Mouse (Mus musculus) forebrain, postnatal 0 days (tissue): Measurements from ENCODE around the gene Olfr1389. TPM values are rescaled to one million over a fixed set of nuclear protein-coding genes. Genes with fewer than 3 reads are reported as not detected.
"Not testable (repeated sequence)": the region's sequence is repeated elsewhere in the genome, so short reads cannot be mapped to it uniquely, and the experiment has no call there.

Experiments used
- ATAC-seq: fragments of 200-750 bp; cut with Nextera tagmentation; 2 replicates; pipeline ENCODE4 v1.8.0; 2017; ENCODE audit warnings: mild to moderate bottlenecking, moderate library complexity
- DNase-seq: peaks from one replicate; pipeline ENCODE4 v3.0.0-alpha.2; 2015
- H3K27ac ChIP-seq: fragments of 300-500 bp; sonication (generic); 2 replicates; pipeline ENCODE4 v1.5.1; 2014; ENCODE audit warnings: low read depth, mild to moderate bottlenecking, antibody characterized with exemption, low read length, moderate library complexity, mixed read lengths
- H3K27me3 ChIP-seq: fragments of 300-500 bp; sonication (generic); 2 replicates; pipeline ENCODE4 v1.6.1; 2014; ENCODE audit warnings: mild to moderate bottlenecking, low read length, mixed read lengths; ENCODE audit not compliant: insufficient read depth
- H3K36me3 ChIP-seq: fragments of 300-500 bp; sonication (generic); 2 replicates; pipeline ENCODE4 v1.6.1; 2014; ENCODE audit warnings: mild to moderate bottlenecking, moderate library complexity; ENCODE audit not compliant: insufficient read depth
- H3K4me1 ChIP-seq: fragments of 300-500 bp; sonication (generic); 2 replicates; pipeline ENCODE4 v1.6.1; 2014; ENCODE audit warnings: antibody characterized with exemption; ENCODE audit not compliant: insufficient read depth
- H3K4me2 ChIP-seq: fragments of 300-500 bp; sonication (generic); 2 replicates; pipeline ENCODE4 v1.6.1; 2014; ENCODE audit warnings: low read depth, mild to moderate bottlenecking, moderate library complexity
- H3K4me3 ChIP-seq: fragments of 300-500 bp; sonication (generic); 2 replicates; pipeline ENCODE4 v1.5.1; 2014; ENCODE audit warnings: low read depth, low read length, mixed read lengths
- H3K9ac ChIP-seq: fragments of 300-500 bp; sonication (generic); 2 replicates; pipeline ENCODE4 v1.6.1; 2014; ENCODE audit warnings: mild to moderate bottlenecking
- H3K9me3 ChIP-seq: fragments of 300-500 bp; sonication (generic); 2 replicates; pipeline ENCODE4 v1.6.1; 2016; ENCODE audit warnings: low read length
- CTCF ChIP-seq: sonication (generic); IDR thresholded peaks from 2 replicates; pipeline ENCODE4 v1.5.1; 2016; ENCODE audit warnings: antibody characterized with exemption, control low read depth, low read depth
- WGBS: fragments of 180-500 bp; shearing (Covaris S2); extraction: QIAGEN DNeasy Blood & Tissue Kit; methylation state at CpG from one replicate; pipeline ENCODE4 v1.1.7; 2014; 5-methylcytosine and 5-hydroxymethylcytosine counted together
- polyA plus RNA-seq: library from polyadenylated mRNA; unstranded; fragments of >200 nt; fragmentation: Nextera tagmentation; extraction: Ambion mirVana; gene quantifications from 2 replicates; pipeline ENCODE4 v1.2.1, GENCODE M21; 2015
- total RNA-seq: library from RNA; depleted of rRNA; stranded (reverse); fragments of >200 nt; gene quantifications from 2 replicates; pipeline ENCODE4 v1.2.3, GENCODE M21; 2014; rRNA removed

Gene Olfr1389
- total and polyA plus RNA-seq, 2 experiments from 2014 or later: not detected

- DNase-seq (peak; percentile 18), ATAC-seq (no peak; the same call in 1 of the 2 replicates)
- H3K9me3 ChIP-seq: no peaks in the 10 kb centered on the region
- no peak for TF ChIP-seq CTCF
- no peak overlapping the region for H3K27ac ChIP-seq
- H3K4me3 ChIP-seq: no peak overlapping the region
- H3K36me3 ChIP-seq: no peaks in the 10 kb centered on the region
- no peak overlapping the region for H3K4me2 ChIP-seq
- H3K27me3 ChIP-seq: no peaks in the 10 kb centered on the region
- no peaks in the 10 kb centered on the region for H3K4me1 ChIP-seq
- 65% methylated on average over 2 of the region's 2 CpGs for WGBS
- no peak overlapping the region for H3K9ac ChIP-seq
Observed at GRCm38 (mm10) chr11:49429641-49430040, 6.8 kb downstream of the Olfr1389 start.

- Histone ChIP-seq H3K4me1 (no peaks in the 10 kb centered on the region), H3K4me2 (no peak within 1 kb of the TSS), H3K27ac (no peak within 1 kb of the TSS), H3K27me3 (no peaks in the 10 kb centered on the region), H3K9me3 (no peaks in the 10 kb centered on the region), H3K36me3 (no peaks in the 10 kb centered on the region), H3K4me3 (no peak within 1 kb of the TSS), H3K9ac (no peak within 1 kb of the TSS)
- no peak for DNase-seq
- no peak for TF ChIP-seq CTCF
- ATAC-seq: no peak
- WGBS: 36% methylated on average over 3 of the region's 3 CpGs
Observed at GRCm38 (mm10) chr11:49436411-49436810, 13.5 kb downstream of the Olfr1389 start, which contains the start of gene Olfr1388. Olfr1388 (plus strand) TSS chr11:49436624.

- H3K4me1 ChIP-seq: no peaks in the 10 kb centered on the region
- no peak within 1 kb of the TSS for H3K4me3 ChIP-seq
- no peak within 1 kb of the TSS for H3K27ac ChIP-seq
- H3K4me2 ChIP-seq: no peak within 1 kb of the TSS
- ATAC-seq: no peak
- H3K27me3 ChIP-seq: no peaks in the 10 kb centered on the region
- no peak within 1 kb of the TSS for H3K9ac ChIP-seq
- WGBS: 85% methylated on average over 1 of the region's 1 CpGs
- H3K9me3 ChIP-seq: no peaks in the 10 kb centered on the region
- no peaks in the 10 kb centered on the region for H3K36me3 ChIP-seq
- DNase-seq: no peak
- no peak for TF ChIP-seq CTCF
Observed at GRCm38 (mm10) chr11:49455043-49455442, 32.2 kb downstream of the Olfr1389 start, which contains the start of gene Olfr1387. Olfr1387 (plus strand) TSS chr11:49455343.

GRCm38 (mm10) chr11:49464746-49465145 lies 41.9 kb downstream of the Olfr1389 start, which contains the start of gene Olfr1386:
Olfr1386 (plus strand) TSS chr11:49465046.
- not testable (repeated sequence) for H3K4me3 ChIP-seq, H3K9me3 ChIP-seq, H3K36me3 ChIP-seq, H3K4me1 ChIP-seq, ATAC-seq, DNase-seq, H3K27me3 ChIP-seq, H3K4me2 ChIP-seq, H3K27ac ChIP-seq, H3K9ac ChIP-seq
- 80% methylated on average over 2 of the region's 3 CpGs for WGBS

Other genes with a start within 250 kb of the Olfr1389 start
- 0.08 and 0.14 TPM in 2 replicates for gene Btnl9, start 235.9 kb upstream of the Olfr1389 start, total RNA-seq
- gene Btnl9, start 235.9 kb upstream of the Olfr1389 start, polyA plus RNA-seq: 0.16 TPM in 1 of 2 replicates, not detected in the other
- gene Zfp62, start 219.8 kb upstream of the Olfr1389 start, total RNA-seq: 55.8 and 59.5 TPM in 2 replicates
- 23.9 and 25.5 TPM in 2 replicates for gene Zfp62, start 219.8 kb upstream of the Olfr1389 start, polyA plus RNA-seq
- 63.3 and 75.7 TPM in 2 replicates for gene Mgat1, start 178.9 kb upstream of the Olfr1389 start, total RNA-seq
- 25.3 and 28.1 TPM in 2 replicates for gene Mgat1, start 178.9 kb upstream of the Olfr1389 start, polyA plus RNA-seq
- 0.08 and 0.48 TPM in 2 replicates for gene Olfr1393, start 144.8 kb upstream of the Olfr1389 start, total RNA-seq
- gene Olfr1393, start 144.8 kb upstream of the Olfr1389 start, polyA plus RNA-seq: 0.10 TPM in 1 of 2 replicates, not detected in the other
- gene Olfr1392, start 137.8 kb upstream of the Olfr1389 start, total RNA-seq: 0.31 and 0.95 TPM in 2 replicates
- gene Olfr1392, start 137.8 kb upstream of the Olfr1389 start, polyA plus RNA-seq: 0.12 TPM in 1 of 2 replicates, not detected in the other
- 0.10 TPM in 1 of 2 replicates, not detected in the other for gene Olfr10, start 118.3 kb upstream of the Olfr1389 start, total RNA-seq
- not detected in 2 replicates for gene Olfr10, start 118.3 kb upstream of the Olfr1389 start, polyA plus RNA-seq
- not detected in 2 replicates for gene Olfr1391, start 100.3 kb upstream of the Olfr1389 start, total RNA-seq
- gene Olfr1391, start 100.3 kb upstream of the Olfr1389 start, polyA plus RNA-seq: not detected in 2 replicates
- not detected in 2 replicates for gene Olfr1390, start 87.9 kb upstream of the Olfr1389 start, total RNA-seq
- not detected in 2 replicates for gene Olfr1390, start 87.9 kb upstream of the Olfr1389 start, polyA plus RNA-seq
- gene Olfr1388, start 13.6 kb downstream of the Olfr1389 start, total RNA-seq: 0.05 TPM in 1 of 2 replicates, not detected in the other
- 0.04 TPM in 1 of 2 replicates, not detected in the other for gene Olfr1388, start 13.6 kb downstream of the Olfr1389 start, polyA plus RNA-seq
- gene Olfr1387, start 32.3 kb downstream of the Olfr1389 start, total RNA-seq: not detected in 2 replicates
- gene Olfr1387, start 32.3 kb downstream of the Olfr1389 start, polyA plus RNA-seq: not detected in 2 replicates
- gene Olfr1386, start 42.0 kb downstream of the Olfr1389 start, total RNA-seq: not detected in 2 replicates
- not detected in 2 replicates for gene Olfr1386, start 42.0 kb downstream of the Olfr1389 start, polyA plus RNA-seq
- gene Olfr1385, start 66.0 kb downstream of the Olfr1389 start, total RNA-seq: 0.05 TPM in 1 of 2 replicates, not detected in the other
- not detected in 2 replicates for gene Olfr1385, start 66.0 kb downstream of the Olfr1389 start, polyA plus RNA-seq
- gene Olfr1384, start 83.7 kb downstream of the Olfr1389 start, total RNA-seq: not detected in 2 replicates
- gene Olfr1384, start 83.7 kb downstream of the Olfr1389 start, polyA plus RNA-seq: not detected in 2 replicates
- not detected in 2 replicates for gene Olfr1383, start 96.6 kb downstream of the Olfr1389 start, total RNA-seq
- gene Olfr1383, start 96.6 kb downstream of the Olfr1389 start, polyA plus RNA-seq: not detected in 2 replicates
- gene Olfr1382, start 105.2 kb downstream of the Olfr1389 start, total RNA-seq: not detected in 2 replicates
- not detected in 2 replicates for gene Olfr1382, start 105.2 kb downstream of the Olfr1389 start, polyA plus RNA-seq
- not detected in 2 replicates for gene Olfr1381, start 120.4 kb downstream of the Olfr1389 start, total RNA-seq
- not detected in 2 replicates for gene Olfr1381, start 120.4 kb downstream of the Olfr1389 start, polyA plus RNA-seq
- not detected in 2 replicates for gene Olfr1380, start 133.8 kb downstream of the Olfr1389 start, total RNA-seq
- not detected in 2 replicates for gene Olfr1380, start 133.8 kb downstream of the Olfr1389 start, polyA plus RNA-seq
- 2.2 and 2.9 TPM in 2 replicates for gene Flt4, start 186.2 kb downstream of the Olfr1389 start, total RNA-seq
- gene Flt4, start 186.2 kb downstream of the Olfr1389 start, polyA plus RNA-seq: 1.0 and 1.1 TPM in 2 replicates
- 2.7 TPM in 1 of 2 replicates, not detected in the other for gene Scgb3a1, start 240.5 kb downstream of the Olfr1389 start, total RNA-seq
- gene Scgb3a1, start 240.5 kb downstream of the Olfr1389 start, polyA plus RNA-seq: 0.44 TPM in 1 of 2 replicates, not detected in the other